Mouse (Mus musculus): ENCODE measurements around the gene Ankrd12.

The Ankrd12 gene

GRCm38 (mm10) chr17:65930158-65930826 lies 146.6 kb downstream of the Ankrd12 start:
- no peak for DNase-seq (ENCODE audit: low spot score)

- no peak for DNase-seq (ENCODE audit: low spot score)
These were observed 147.4 kb downstream of the Ankrd12 start for GRCm38 (mm10) chr17:65929319-65929978.

GRCm38 (mm10) chr17:65927077-65927476 lies 149.8 kb downstream of the Ankrd12 start:
- no peak for DNase-seq (ENCODE audit: low spot score)

DNA sequence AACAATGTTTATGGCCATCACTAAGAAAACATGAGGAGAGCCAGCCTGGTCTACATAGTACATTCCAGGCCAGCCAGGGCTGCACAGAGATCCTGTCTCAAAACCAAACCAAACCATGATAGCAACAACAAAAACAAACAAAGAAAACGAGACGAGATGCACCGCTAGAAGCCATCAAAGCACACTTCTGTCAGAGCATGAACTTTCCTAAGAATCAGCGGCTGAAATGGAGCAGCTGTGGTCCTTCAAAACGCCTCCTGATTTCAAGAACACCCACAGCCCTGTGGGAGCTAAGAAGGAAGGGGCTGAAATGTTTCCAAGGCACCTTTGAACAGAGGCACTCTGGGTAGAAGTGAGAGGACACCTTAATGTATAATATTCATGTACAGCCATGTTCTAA lies 152.7 kb downstream of the Ankrd12 start:
- DNase-seq (ENCODE audit: low spot score) = no peak

DNA sequence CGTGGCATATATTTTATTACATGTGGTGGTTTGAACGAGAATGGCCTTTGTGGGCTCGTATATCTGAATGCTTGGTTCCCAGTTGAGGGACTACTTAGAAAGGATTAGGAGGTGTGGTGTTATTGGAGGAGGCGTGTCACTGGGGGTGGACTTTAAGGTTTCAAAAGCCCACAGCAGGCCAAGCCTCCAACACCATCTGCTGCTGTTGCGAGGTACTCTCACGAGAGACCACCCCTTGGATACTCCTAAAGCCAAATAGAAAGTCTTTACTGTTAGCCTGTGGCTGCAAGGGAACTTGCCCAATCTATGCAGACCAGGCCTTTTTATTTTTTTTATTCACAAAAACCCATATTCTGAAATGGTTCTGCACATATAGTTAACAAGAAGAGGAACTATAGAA lies 154.9 kb downstream of the Ankrd12 start:
- DNase-seq (ENCODE audit: low spot score) = no peak

- DNase-seq (ENCODE audit: low spot score) = no peak
These were observed 157.7 kb downstream of the Ankrd12 start for GRCm38 (mm10) chr17:65919235-65919634.

DNA sequence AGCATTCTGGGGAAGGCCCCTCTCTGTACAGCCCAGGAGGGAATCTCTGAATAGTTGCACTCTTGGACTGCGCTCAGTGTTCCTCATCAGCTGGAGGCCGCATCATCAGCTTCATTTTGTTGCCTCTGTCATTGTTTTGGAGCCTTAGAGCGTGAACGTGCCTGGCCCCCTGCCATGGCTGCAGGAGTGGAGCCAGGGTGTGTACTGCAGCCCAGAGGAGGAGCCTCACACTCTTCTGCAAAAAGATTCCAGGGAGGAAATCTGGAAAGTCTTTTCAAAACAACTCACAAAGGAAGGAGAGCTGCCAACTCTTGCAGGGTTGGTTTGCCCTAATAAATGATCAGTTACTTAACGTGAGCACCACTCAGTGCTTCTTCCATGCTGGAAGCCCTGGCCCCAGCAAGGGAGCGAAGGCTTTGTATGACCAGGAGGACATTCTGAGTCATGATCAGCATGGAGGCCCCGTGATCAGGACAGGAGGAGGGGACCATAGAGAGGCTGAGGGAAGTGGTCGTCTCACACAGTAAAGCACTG lies 160.7 kb downstream of the Ankrd12 start:
- peak; percentile 50 for DNase-seq (ENCODE audit: low spot score)
